Mouse (Mus musculus) MEL (cell line): Measurements from ENCODE around the gene Fiz1. TPM values are rescaled to one million over a fixed set of nuclear protein-coding genes. Genes with fewer than 3 reads are reported as not detected.

Experiments used
- DNase-seq: peaks from one replicate; pipeline ENCODE4 v3.0.0; 2011; ENCODE audit warnings: low read depth, low spot score
- H3K27ac ChIP-seq: 2 replicates; pipeline ENCODE4 v1.5.1; 2012; ENCODE audit warnings: low read depth, mild to moderate bottlenecking, control low read depth, low read length, moderate library complexity; ENCODE audit not compliant: control insufficient read depth
- H3K27me3 ChIP-seq, 2 experiments: fragments of 150-350 bp in 1 of 2; sonication (generic) in 1 of 2; 2 replicates each; pipeline ENCODE4 v1.6.1; 2012; ENCODE audit warnings: low read length in 2 of 2, mild to moderate bottlenecking in 2 of 2, improper control_type of control experiment in 1 of 2, moderate library complexity in 1 of 2; ENCODE audit not compliant: insufficient read depth in 2 of 2, control insufficient read depth in 1 of 2
- H3K36me3 ChIP-seq, 2 experiments: 2 replicates each; pipeline ENCODE4 v1.6.1; 2012 to 2014; ENCODE audit warnings: low read length in 2 of 2, improper control_type of control experiment in 1 of 2, inconsistent platforms in 1 of 2, mild to moderate bottlenecking in 1 of 2; ENCODE audit not compliant: insufficient read depth in 2 of 2, control insufficient read depth in 1 of 2
- H3K4me1 ChIP-seq, 2 experiments: fragments of 150-350 bp in 1 of 2; sonication (generic) in 1 of 2; 2 replicates each; pipeline ENCODE4 v1.6.1; 2012; ENCODE audit warnings: low read length in 2 of 2, improper control_type of control experiment in 1 of 2, mild to moderate bottlenecking in 1 of 2; ENCODE audit not compliant: insufficient read depth in 2 of 2, control insufficient read depth in 1 of 2
- H3K4me3 ChIP-seq, 2 experiments: fragments of 150-350 bp in 1 of 2; sonication (generic) in 1 of 2; 2 replicates each; pipeline ENCODE4 v1.5.1; 2012; ENCODE audit warnings: low read depth in 2 of 2, low read length in 2 of 2, mild to moderate bottlenecking in 2 of 2, moderate library complexity in 2 of 2, control low read depth in 1 of 2, improper control_type of control experiment in 1 of 2; ENCODE audit not compliant: control insufficient read depth in 1 of 2, insufficient read depth in 1 of 2
- H3K79me2 ChIP-seq: 2 replicates; pipeline ENCODE4 v1.6.1; 2012; ENCODE audit warnings: mild to moderate bottlenecking, low read length, moderate library complexity; ENCODE audit not compliant: control insufficient read depth, poor library complexity, insufficient read depth
- H3K9ac ChIP-seq: 2 replicates; pipeline ENCODE4 v1.6.1; 2012; ENCODE audit warnings: low read depth, mild to moderate bottlenecking, control low read depth, low read length, moderate library complexity; ENCODE audit not compliant: control insufficient read depth, poor library complexity, severe bottlenecking
- H3K9me3 ChIP-seq: fragments of 150-350 bp; sonication (generic); replicated peaks from 2 replicates; pipeline ENCODE4 v1.6.1; 2012; ENCODE audit warnings: mild to moderate bottlenecking, low read length, improper control_type of control experiment, moderate library complexity; ENCODE audit not compliant: insufficient read depth
- CHD1 ChIP-seq: IDR thresholded peaks from 2 replicates; pipeline ENCODE4 v1.6.1; 2012; ENCODE audit warnings: low read depth, mild to moderate bottlenecking, inconsistent platforms, low read length, improper control_type of control experiment
- CTCF ChIP-seq, 3 experiments: IDR thresholded peaks in 2 of 3; conservative IDR thresholded peaks in 1 of 3; 2 replicates each; pipeline ENCODE4 v1.5.1; 2011 to 2012; ENCODE audit warnings: low read length in 3 of 3, low read depth in 2 of 3, mild to moderate bottlenecking in 2 of 3, improper control_type of control experiment in 1 of 3, inconsistent platforms in 1 of 3, mixed read lengths in 1 of 3, moderate library complexity in 1 of 3; ENCODE audit not compliant: control insufficient read depth in 1 of 3, insufficient read depth in 1 of 3, poor library complexity in 1 of 3, severe bottlenecking in 1 of 3
- ELF1 ChIP-seq: IDR thresholded peaks from 2 replicates; pipeline ENCODE4 v1.6.1; 2014; ENCODE audit warnings: low read depth, mild to moderate bottlenecking, inconsistent platforms, low read length, improper control_type of control experiment, moderate library complexity
- ETS1 ChIP-seq: IDR thresholded peaks from 2 replicates; pipeline ENCODE4 v1.6.1; 2012; ENCODE audit warnings: low read depth, mild to moderate bottlenecking, inconsistent platforms, low read length, improper control_type of control experiment, moderate library complexity
- KAT2A ChIP-seq: conservative IDR thresholded peaks from 2 replicates; pipeline ENCODE4 v1.6.1; 2012; ENCODE audit warnings: low read depth, low read length, improper control_type of control experiment, inconsistent platforms
- MAX ChIP-seq: IDR thresholded peaks from 2 replicates; pipeline ENCODE4 v1.6.1; 2011; ENCODE audit warnings: low read length, improper control_type of control experiment
- MEF2A ChIP-seq: IDR thresholded peaks from 2 replicates; pipeline ENCODE4 v1.6.1; 2014; ENCODE audit warnings: low read depth, mild to moderate bottlenecking, inconsistent platforms, low read length, improper control_type of control experiment; ENCODE audit not compliant: poor library complexity, insufficient replicate concordance, severe bottlenecking; ENCODE audit errors: extremely low read depth
- NELFE ChIP-seq: IDR thresholded peaks from 2 replicates; pipeline ENCODE4 v1.6.1; 2011; ENCODE audit warnings: low read depth, low read length, improper control_type of control experiment
- NRF1 ChIP-seq: IDR thresholded peaks from 2 replicates; pipeline ENCODE4 v1.6.1; 2014; ENCODE audit warnings: low read depth, mild to moderate bottlenecking, inconsistent platforms, low read length, improper control_type of control experiment, moderate library complexity; ENCODE audit not compliant: poor library complexity, insufficient read depth, severe bottlenecking
- POLR2AphosphoS5 ChIP-seq: IDR thresholded peaks from 2 replicates; pipeline ENCODE4 v1.6.1; 2012; ENCODE audit warnings: low read depth, borderline replicate concordance, mild to moderate bottlenecking, inconsistent platforms, low read length, moderate library complexity, mixed read lengths
- RCOR1 ChIP-seq: IDR thresholded peaks from 2 replicates; pipeline ENCODE4 v1.6.1; 2012; ENCODE audit warnings: low read depth, mild to moderate bottlenecking, inconsistent platforms, low read length, improper control_type of control experiment
- SIN3A ChIP-seq: IDR thresholded peaks from 2 replicates; pipeline ENCODE4 v1.6.1; 2012; ENCODE audit warnings: low read length, improper control_type of control experiment, inconsistent platforms
- SMC3 ChIP-seq: IDR thresholded peaks from 2 replicates; pipeline ENCODE4 v1.6.1; 2011; ENCODE audit warnings: low read depth, low read length, improper control_type of control experiment
- TBP ChIP-seq: IDR thresholded peaks from 2 replicates; pipeline ENCODE4 v1.8.0; 2011; ENCODE audit warnings: low read depth, low read length, improper control_type of control experiment
- polyA plus RNA-seq, 2 experiments: library from polyadenylated mRNA; stranded (reverse) in 1 of 2; unstranded in 1 of 2; fragments of >175 nt in 1 of 2; fragments of >200 nt in 1 of 2; gene quantifications; 2 replicates each; pipeline versions ENCODE4 v1.2.1 to v1.2.4; 2012; ENCODE audit warnings: low replicate concordance in 2 of 2, low read depth in 1 of 2; ENCODE audit not compliant: insufficient read length in 2 of 2, insufficient read depth in 1 of 2, missing spikeins in 1 of 2
- total RNA-seq: library from RNA; depleted of rRNA; stranded (reverse); fragments of 300-350 nt; gene quantifications from 2 replicates; pipeline ENCODE4 v1.2.3, GENCODE M21; 2012

The Fiz1 gene
- total and polyA plus RNA-seq, 3 experiments: 28.1 to 56.5 TPM; not detected in 1

- H3K27me3 ChIP-seq: no peaks in the 10 kb centered on the region; a peak in 1 of 4 replicates
- H3K9me3 ChIP-seq: no peaks in the 10 kb centered on the region
- no peaks in the 10 kb centered on the region; a peak in 1 of 4 replicates for H3K4me1 ChIP-seq
- H3K36me3 ChIP-seq: no peaks in the 10 kb centered on the region
- no peak overlapping the region for H3K27ac ChIP-seq
- TF ChIP-seq SIN3A: no peak
- H3K4me3 ChIP-seq: no peak overlapping the region
- DNase-seq: no peak
- no peak overlapping the region for H3K9ac ChIP-seq
- H3K79me2 ChIP-seq: no peaks in the 10 kb centered on the region
Measured at GRCm38 (mm10) chr7:4993999-4994788, 20.3 kb downstream of the Fiz1 start.

- no peaks in the 10 kb centered on the region for H3K9me3 ChIP-seq
- no peak overlapping the region for H3K4me3 ChIP-seq
- H3K27ac ChIP-seq: no peak overlapping the region
- H3K79me2 ChIP-seq: no peaks in the 10 kb centered on the region
- H3K9ac ChIP-seq: no peak overlapping the region
- DNase-seq: no peak
- no peak for TF ChIP-seq NELFE
- no peak for TF ChIP-seq SMC3
- no peak for TF ChIP-seq TBP
- no peak for TF ChIP-seq CHD1
- no peak for TF ChIP-seq RCOR1
- TF ChIP-seq MEF2A: no peak
- TF ChIP-seq KAT2A: no peak
- TF ChIP-seq ELF1: no peak
- TF ChIP-seq MAX: no peak
- TF ChIP-seq CTCF (IDR thresholded peaks at IDR 0.05 in 2 of 3, conservative IDR thresholded peaks at IDR 0.05 in 1 of 3; ENCODE audit: control insufficient read depth in 1 of 3, insufficient read depth in 1 of 3, low read depth in 2 of 3, low read length in 3 of 3, poor library complexity in 1 of 3, severe bottlenecking in 1 of 3): no peak
- TF ChIP-seq POLR2AphosphoS5: no peak
- TF ChIP-seq ETS1: no peak
- TF ChIP-seq NRF1: no peak
- no peaks in the 10 kb centered on the region for H3K36me3 ChIP-seq
- no peaks in the 10 kb centered on the region; a peak in 1 of 4 replicates for H3K4me1 ChIP-seq
- no peaks in the 10 kb centered on the region; a peak in 1 of 4 replicates for H3K27me3 ChIP-seq
Measured at GRCm38 (mm10) chr7:4993347-4993998, 21.0 kb downstream of the Fiz1 start.
